Mouse (Mus musculus): ENCODE data around the gene Ankrd42.

DNA sequence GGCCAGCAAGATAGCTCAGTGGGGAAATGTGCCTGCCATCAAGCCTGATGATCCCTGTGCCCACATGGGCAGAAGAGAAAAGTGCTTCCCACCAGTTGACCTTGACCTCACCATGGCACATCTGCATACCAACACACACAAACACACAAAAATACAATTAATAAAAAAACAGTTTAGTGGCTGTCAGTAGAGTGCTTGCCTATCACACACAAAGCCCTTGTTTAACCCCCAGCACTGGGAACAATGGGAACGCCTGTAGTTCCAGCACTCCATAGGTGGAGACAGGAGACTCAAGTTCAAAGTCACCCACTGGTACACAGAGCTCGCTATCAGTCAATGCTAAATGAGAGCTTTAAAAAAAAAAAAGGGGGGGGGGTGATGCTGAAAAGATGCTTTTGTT, 19.4 kb upstream of the Ankrd42 start:
- no peak for TF ChIP-seq POLR2A (IDR thresholded peaks at IDR 0.05; ENCODE audit: borderline replicate concordance, extremely low read depth, low read depth, low read length)
- TF ChIP-seq CTCF (IDR thresholded peaks at IDR 0.05; ENCODE audit: insufficient read depth, low read length): no peak

Data from lung, adult 2 months (tissue).